Mouse (Mus musculus): Measurements from ENCODE around the gene Ptpn1.

The Ptpn1 gene

GRCm38 (mm10) chr2:167948047-167948446 is 16.2 kb downstream of the Ptpn1 start:
- no peak for DNase-seq (ENCODE audit: low spot score)

GRCm38 (mm10) chr2:167948557-167948956 is 16.7 kb downstream of the Ptpn1 start:
- DNase-seq (ENCODE audit: low spot score): no peak

GRCm38 (mm10) chr2:167949250-167949649 is 17.4 kb downstream of the Ptpn1 start:
- DNase-seq (ENCODE audit: low spot score): no peak

- no peak for DNase-seq (ENCODE audit: low spot score)
Measured at GRCm38 (mm10) chr2:167949808-167950207, 18.0 kb downstream of the Ptpn1 start.

- DNase-seq (ENCODE audit: low spot score): no peak
Measured at GRCm38 (mm10) chr2:167950681-167951080, 18.8 kb downstream of the Ptpn1 start.

- no peak for DNase-seq (ENCODE audit: low spot score)
Measured at GRCm38 (mm10) chr2:167951301-167952211, 19.7 kb downstream of the Ptpn1 start.

GRCm38 (mm10) chr2:167953819-167954218 is 22.0 kb downstream of the Ptpn1 start:
- DNase-seq (ENCODE audit: low spot score): no peak

GRCm38 (mm10) chr2:167954928-167955327 is 23.1 kb downstream of the Ptpn1 start:
- DNase-seq (ENCODE audit: low spot score): no peak

- no peak for DNase-seq (ENCODE audit: low spot score)
Measured at GRCm38 (mm10) chr2:167957539-167957938, 25.7 kb downstream of the Ptpn1 start.

- no peak for DNase-seq (ENCODE audit: low spot score)
Measured at GRCm38 (mm10) chr2:167958082-167958788, 26.4 kb downstream of the Ptpn1 start.

- no peak for DNase-seq (ENCODE audit: low spot score)
Measured at GRCm38 (mm10) chr2:167958843-167959242, 27.0 kb downstream of the Ptpn1 start.

GRCm38 (mm10) chr2:167959384-167959911 is 27.6 kb downstream of the Ptpn1 start:
- DNase-seq (ENCODE audit: low spot score): no peak

- DNase-seq (ENCODE audit: low spot score): no peak
Measured at GRCm38 (mm10) chr2:167959996-167960395, 28.1 kb downstream of the Ptpn1 start.

GRCm38 (mm10) chr2:167960584-167960983 is 28.7 kb downstream of the Ptpn1 start:
- DNase-seq (ENCODE audit: low spot score): no peak

- DNase-seq (ENCODE audit: low spot score): no peak
Measured at GRCm38 (mm10) chr2:167962347-167962746, 30.5 kb downstream of the Ptpn1 start.

GRCm38 (mm10) chr2:167963176-167963575 is 31.3 kb downstream of the Ptpn1 start:
- no peak for DNase-seq (ENCODE audit: low spot score)

GRCm38 (mm10) chr2:167963778-167964300 is 32.0 kb downstream of the Ptpn1 start:
- DNase-seq (ENCODE audit: low spot score): no peak

GRCm38 (mm10) chr2:167964320-167964719 is 32.5 kb downstream of the Ptpn1 start:
- no peak for DNase-seq (ENCODE audit: low spot score)

- no peak for DNase-seq (ENCODE audit: low spot score)
Measured at GRCm38 (mm10) chr2:167965911-167966310, 34.1 kb downstream of the Ptpn1 start.

GRCm38 (mm10) chr2:167968504-167968903 is 36.6 kb downstream of the Ptpn1 start:
- no peak for DNase-seq (ENCODE audit: low spot score)

GRCm38 (mm10) chr2:167969851-167970541 is 38.1 kb downstream of the Ptpn1 start:
- no peak for DNase-seq (ENCODE audit: low spot score)

- no peak for DNase-seq (ENCODE audit: low spot score)
Measured at GRCm38 (mm10) chr2:167972146-167972545, 40.3 kb downstream of the Ptpn1 start.

Data from urinary bladder, postnatal 10 days (tissue).